Mouse (Mus musculus) ES-E14 (cell line): ENCODE measurements around the gene Cetn4. TPM values are rescaled to one million over a fixed set of nuclear protein-coding genes. Genes with fewer than 3 reads are reported as not detected.

Experiments used
- DNase-seq: peaks from one replicate; pipeline ENCODE4 v3.0.0-alpha.2; 2013; ENCODE audit warnings: low read depth, low spot score
- H3K27ac ChIP-seq: 2 replicates; pipeline ENCODE4 v1.5.1; 2012; ENCODE audit warnings: low read depth, mild to moderate bottlenecking, low read length, moderate library complexity, mixed read lengths; ENCODE audit not compliant: poor library complexity, insufficient read depth, severe bottlenecking
- H3K36me3 ChIP-seq: 2 replicates; pipeline ENCODE4 v1.6.1; 2012; ENCODE audit warnings: mild to moderate bottlenecking, low read length, moderate library complexity, mixed read lengths; ENCODE audit not compliant: control insufficient read depth, poor library complexity, insufficient read depth, severe bottlenecking
- H3K4me1 ChIP-seq, 2 experiments: fragments of 150-350 bp in 1 of 2; sonication (generic) in 1 of 2; 2 replicates each; pipeline ENCODE4 v1.6.1; 2012; ENCODE audit warnings: low read length in 2 of 2, mild to moderate bottlenecking in 1 of 2, mixed read lengths in 1 of 2; ENCODE audit not compliant: control insufficient read depth in 2 of 2, insufficient read depth in 2 of 2, poor library complexity in 1 of 2
- H3K4me3 ChIP-seq, 2 experiments: fragments of 150-350 bp in 1 of 2; sonication (generic) in 1 of 2; 2 replicates each; pipeline ENCODE4 v1.5.1; 2012; ENCODE audit warnings: low read length in 2 of 2, low read depth in 1 of 2, mild to moderate bottlenecking in 1 of 2, mixed read lengths in 1 of 2; ENCODE audit not compliant: insufficient read depth in 1 of 2, poor library complexity in 1 of 2, severe bottlenecking in 1 of 2
- H3K9ac ChIP-seq: 2 replicates; pipeline ENCODE4 v1.6.1; 2012; ENCODE audit warnings: low read depth, mild to moderate bottlenecking, low read length, mixed read lengths; ENCODE audit not compliant: poor library complexity, insufficient read depth, severe bottlenecking
- H3K9me3 ChIP-seq: fragments of 150-350 bp; sonication (generic); 2 replicates; pipeline ENCODE4 v1.6.1; 2012; ENCODE audit warnings: low read depth, mild to moderate bottlenecking, low read length; ENCODE audit not compliant: control insufficient read depth, insufficient read depth
- CHD2 ChIP-seq: IDR thresholded peaks from 2 replicates; pipeline ENCODE4 v1.6.1; 2014; ENCODE audit warnings: mild to moderate bottlenecking, low read depth, low read length, inconsistent platforms
- HCFC1 ChIP-seq: IDR thresholded peaks from 2 replicates; pipeline ENCODE4 v1.6.1; 2012; ENCODE audit warnings: low read length, inconsistent platforms, borderline replicate concordance; ENCODE audit not compliant: insufficient read depth
- MAFK ChIP-seq: IDR thresholded peaks from 2 replicates; pipeline ENCODE4 v1.6.1; 2014; ENCODE audit warnings: mild to moderate bottlenecking, low read depth, low read length, inconsistent platforms; ENCODE audit not compliant: insufficient read depth
- ZC3H11A ChIP-seq: IDR thresholded peaks from 2 replicates; pipeline ENCODE4 v1.6.1; 2012; ENCODE audit warnings: low read depth, mild to moderate bottlenecking, inconsistent platforms, low read length, borderline replicate concordance
- ZNF384 ChIP-seq: IDR thresholded peaks from 2 replicates; pipeline ENCODE4 v1.6.1; 2012; ENCODE audit warnings: low read depth, low read length, inconsistent platforms
- in situ Hi-C, 2 experiments: fragments of 600-800 bp; cut with MboI; formaldehyde crosslinking; loops; one replicate each; pipeline ENCODE4 v1.15.1; 2025; ENCODE audit warnings: low sequenced_read_pairs in 2 of 2, inconsistent platforms in 1 of 2; ENCODE audit not compliant: unreplicated experiment in 2 of 2
- total RNA-seq: library from RNA; depleted of rRNA; stranded (reverse); fragments of 300-350 nt; gene quantifications from 2 replicates; pipeline ENCODE4 v1.2.3, GENCODE M21; 2012

The Cetn4 gene
- total RNA-seq, 1 experiment = 0.22 TPM

DNA sequence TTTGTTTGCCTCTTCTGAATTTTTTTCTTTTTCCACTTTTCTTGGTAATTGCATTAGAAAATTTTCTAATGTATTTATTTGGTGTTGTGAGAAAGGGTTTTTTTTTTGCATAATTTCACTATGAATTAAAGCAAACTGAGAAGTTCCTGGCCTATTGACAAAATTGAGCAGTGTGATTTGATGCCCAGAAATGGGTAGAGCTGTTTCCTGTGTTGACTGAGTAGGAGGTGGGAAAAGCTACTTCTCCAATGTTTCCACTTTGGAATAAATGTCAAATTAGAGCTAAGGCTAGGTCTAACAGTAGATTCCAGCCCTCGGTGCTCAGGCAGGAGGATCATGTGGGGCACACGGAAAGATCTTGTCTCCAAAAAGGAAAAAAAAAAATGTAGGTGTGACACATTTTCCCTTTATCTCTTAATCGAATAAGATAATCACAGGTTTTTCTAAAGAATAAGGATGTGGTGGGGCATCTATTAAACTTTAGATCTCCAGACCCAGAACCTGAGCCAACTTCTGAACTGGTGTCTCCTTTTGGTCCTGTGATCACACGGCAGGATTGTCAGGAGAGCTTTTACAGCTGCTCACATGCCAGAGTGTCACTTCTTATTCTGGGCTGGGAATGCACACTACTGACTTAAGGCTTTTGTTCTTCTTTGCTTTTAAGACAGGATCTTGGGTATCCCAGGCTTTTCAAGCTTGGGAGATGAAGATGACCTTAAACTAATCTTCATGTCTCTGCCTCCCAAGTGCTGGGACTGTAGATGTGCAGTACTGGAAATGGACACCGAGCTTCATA, 13.0 kb upstream of the Cetn4 start:
- no peak overlapping the region for H3K4me3 ChIP-seq
- DNase-seq = no peak
- H3K27ac ChIP-seq = no peak overlapping the region
- TF ChIP-seq ZNF384 (no peak), HCFC1 (no peak), MAFK (no peak), CHD2 (no peak), ZC3H11A (no peak)
- in situ Hi-C loops = no loop called here
- H3K9me3 ChIP-seq = no peaks in the 10 kb centered on the region
- H3K4me1 ChIP-seq = no peaks in the 10 kb centered on the region
- no peaks in the 10 kb centered on the region for H3K36me3 ChIP-seq
- H3K9ac ChIP-seq = no peak overlapping the region

DNA sequence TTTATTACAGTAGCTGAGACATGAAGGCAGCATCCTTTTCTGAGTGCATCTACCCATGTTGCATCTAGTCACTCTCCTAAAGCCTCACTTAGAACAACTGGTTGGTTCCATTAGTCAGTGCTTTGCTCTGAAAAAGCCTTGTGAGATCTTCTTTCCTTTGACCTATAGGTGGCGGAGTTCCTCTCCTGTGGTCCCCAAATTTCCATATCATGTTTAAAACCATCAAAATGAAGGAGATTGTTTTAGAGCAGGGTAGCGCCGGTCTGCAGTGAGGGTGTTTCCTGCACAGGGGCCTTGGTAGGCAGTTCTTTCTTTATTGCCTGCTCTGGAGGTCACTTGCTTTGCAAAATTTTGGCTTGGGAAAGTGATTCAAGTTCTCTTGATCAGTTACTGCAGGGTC, 11.8 kb upstream of the Cetn4 start:
- in situ Hi-C loops = no loop called here
- no peak for DNase-seq
- H3K4me1 ChIP-seq = no peaks in the 10 kb centered on the region

DNA sequence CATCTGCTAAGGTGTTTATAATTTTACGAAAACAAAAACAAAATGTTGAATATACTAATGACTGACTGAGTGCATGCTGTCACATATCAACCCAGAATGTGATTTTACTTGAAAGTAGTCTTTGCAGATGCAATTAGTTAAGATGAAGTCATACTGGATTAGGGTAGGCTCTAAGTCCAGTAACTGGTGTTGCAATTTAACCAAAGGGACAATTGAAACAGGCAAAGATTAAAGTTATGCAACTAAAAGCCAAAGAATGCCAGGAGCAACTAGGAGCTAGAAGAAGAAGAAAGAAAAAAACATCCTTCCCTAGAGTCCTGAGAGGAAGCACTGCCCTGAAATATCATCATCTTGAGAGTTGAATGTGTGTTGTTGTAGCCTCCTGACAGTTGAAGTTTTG, 3.7 kb upstream of the Cetn4 start:
- Histone ChIP-seq H3K9me3 (no peaks in the 10 kb centered on the region), H3K9ac (no peak overlapping the region), H3K27ac (no peak overlapping the region), H3K4me3 (no peak overlapping the region), H3K4me1 (no peaks in the 10 kb centered on the region), H3K36me3 (peaks cover 2% of the 10 kb centered on the region)
- TF ChIP-seq ZNF384 (no peak), CHD2 (no peak), MAFK (no peak)
- DNase-seq = no peak
- in situ Hi-C loops = no loop called here

More for the DNA sequence above, 11.8 kb upstream of the Cetn4 start:
- no peaks in the 10 kb centered on the region for H3K9me3 ChIP-seq
- 0 out of 2 replicates have a peak, but pooled peaks cover 2% of the 10 kb centered on the region for H3K36me3 ChIP-seq
- no peak overlapping the region for H3K4me3 ChIP-seq
- no peak overlapping the region for H3K9ac ChIP-seq
- H3K27ac ChIP-seq = no peak overlapping the region
- TF ChIP-seq MAFK = no peak
- no peak for TF ChIP-seq ZC3H11A
- no peak for TF ChIP-seq HCFC1
- no peak for TF ChIP-seq CHD2
- TF ChIP-seq ZNF384 = no peak

GRCm38 (mm10) chr3:37313371-37313770, 863 bp upstream of the Cetn4 start:
- Histone ChIP-seq H3K36me3 (no peaks in the 10 kb centered on the region), H3K4me1 (no peaks in the 10 kb centered on the region), H3K27ac (no peak overlapping the region), H3K4me3 (peak overlapping the region; percentile 27 to 91), H3K9me3 (no peaks in the 10 kb centered on the region), H3K9ac (no peak overlapping the region; the same call in 1 of the 2 replicates)
- DNase-seq = no peak
- TF ChIP-seq ZNF384 = no peak
- TF ChIP-seq CHD2 = no peak
- no peak for TF ChIP-seq MAFK
- no peak for TF ChIP-seq ZC3H11A
- TF ChIP-seq HCFC1 = no peak
- in situ Hi-C loops = no loop called here

DNA sequence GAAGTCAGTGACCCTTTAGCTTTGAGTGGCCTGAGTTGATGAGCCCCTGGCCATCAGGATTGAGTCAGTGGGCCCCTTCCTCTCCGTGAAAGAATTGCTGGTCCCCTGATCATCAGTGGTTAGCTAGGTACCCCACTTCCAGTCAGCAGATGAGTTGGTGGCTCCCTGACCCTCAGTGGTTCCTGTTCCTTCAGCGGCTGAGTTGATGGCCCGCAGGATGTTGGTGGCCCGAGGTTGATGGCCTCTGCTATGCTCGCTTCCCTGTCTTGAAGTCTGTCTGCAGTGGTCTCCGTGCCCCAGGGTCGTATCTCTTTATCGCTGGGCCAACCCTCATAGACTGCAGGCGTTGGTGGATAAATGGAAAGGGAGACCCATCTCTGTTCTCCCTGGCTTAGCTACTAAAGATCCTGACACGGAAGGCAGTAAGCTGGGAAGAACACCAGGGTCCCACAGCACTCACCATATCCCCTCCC, 575 bp downstream of the Cetn4 start:
- H3K4me1 ChIP-seq = no peaks in the 10 kb centered on the region
- in situ Hi-C loops = no loop called here
- H3K4me3 ChIP-seq = peak overlapping the region; percentile 91 to 98
- no peak overlapping the region for H3K27ac ChIP-seq
- TF ChIP-seq HCFC1 = no peak
- no peak for TF ChIP-seq MAFK
- TF ChIP-seq CHD2 = no peak
- TF ChIP-seq ZC3H11A = no peak
- TF ChIP-seq ZNF384 = no peak
- no peaks in the 10 kb centered on the region for H3K9me3 ChIP-seq
- DNase-seq = no peak
- H3K9ac ChIP-seq = peak overlapping the region; percentile 84
- H3K36me3 ChIP-seq = no peaks in the 10 kb centered on the region
